Mouse (Mus musculus): ENCODE measurements at regions not wholly inside any gene's neighbourhood (a gene's known extent, or its start where the extent isn't known, plus 50 kb on each side); places are given as distances from the start of the nearest gene placed in this dataset.

GRCm38 (mm10) chr12:52622398-52622797 is 76.8 kb upstream of the Akap6 start:
- DNase-seq (ENCODE audit: low spot score) = no peak

DNA sequence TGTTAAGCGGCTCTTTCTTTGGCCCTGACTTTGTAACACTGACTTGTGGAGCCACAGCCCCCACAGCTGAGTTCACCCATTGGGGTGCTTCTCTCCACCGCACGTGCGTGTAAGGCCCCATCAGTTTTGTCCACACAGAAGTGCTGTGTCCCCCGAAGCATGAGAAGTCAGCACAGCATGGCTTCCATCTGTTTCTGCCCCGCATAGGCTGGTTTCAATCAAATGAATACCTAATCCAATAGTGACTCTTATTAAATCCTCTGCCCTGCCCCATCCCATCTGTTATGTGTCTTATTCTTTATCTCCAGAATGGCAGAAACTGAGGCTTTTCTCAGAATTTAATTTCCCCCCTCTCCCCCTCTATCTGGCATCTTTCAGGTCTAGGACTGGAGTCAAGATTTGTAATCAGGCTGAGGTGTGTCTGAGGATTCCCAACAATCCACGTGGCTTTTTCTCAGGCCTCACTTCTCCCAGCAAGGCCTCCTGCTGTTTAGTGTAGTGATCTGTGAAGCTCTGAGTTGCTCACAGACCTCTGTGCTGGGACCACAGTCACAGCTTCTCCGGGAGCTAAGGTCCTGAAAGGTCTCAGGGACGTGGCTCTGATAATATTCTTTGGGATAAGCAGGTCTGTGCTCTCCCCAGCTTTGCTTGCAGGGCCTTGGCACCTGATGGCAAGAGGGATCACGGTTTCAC is 75.6 kb upstream of the Akap6 start:
- no peak for DNase-seq (ENCODE audit: low spot score)

GRCm38 (mm10) chr12:52624871-52625270 is 74.3 kb upstream of the Akap6 start:
- DNase-seq (ENCODE audit: low spot score) = no peak

- no peak for DNase-seq (ENCODE audit: low spot score)
These were observed 70.4 kb upstream of the Akap6 start for GRCm38 (mm10) chr12:52628771-52629170.

DNA sequence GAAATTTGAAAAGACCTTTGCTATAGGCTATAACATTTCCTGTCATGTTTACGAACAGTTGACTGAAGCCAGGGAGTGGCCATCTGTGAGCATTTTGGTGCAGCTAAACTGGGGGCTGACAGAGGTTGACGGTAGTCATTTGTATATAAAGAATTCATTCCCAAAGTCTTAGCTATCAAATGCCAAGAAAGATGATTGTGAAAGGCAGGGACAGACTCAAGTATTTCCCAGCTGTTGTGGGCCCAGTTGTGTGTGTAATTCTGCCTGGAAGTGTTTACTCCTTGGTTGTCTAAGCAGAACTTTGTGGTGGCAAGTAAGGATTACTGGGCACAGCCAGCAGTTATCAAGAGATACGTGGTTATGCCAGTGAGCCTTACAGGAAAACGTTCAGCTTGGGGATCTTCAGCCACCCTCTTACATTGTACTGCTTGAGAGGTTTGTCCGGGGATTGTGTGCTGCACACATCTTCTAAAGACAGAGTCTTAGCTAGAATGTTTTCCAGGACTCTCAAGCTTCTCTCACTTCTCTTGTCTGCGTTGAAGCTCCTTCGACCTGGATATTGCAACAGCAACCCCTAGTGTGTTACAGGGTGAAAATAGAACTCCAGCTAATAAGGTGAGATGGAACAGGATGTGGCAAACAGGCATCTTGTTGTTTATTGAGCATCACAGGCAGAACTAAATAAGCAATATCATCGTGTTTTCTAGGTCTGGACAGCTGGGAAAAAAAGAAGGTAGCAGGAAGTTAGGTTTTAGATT is 63.9 kb upstream of the Akap6 start:
- no peak for DNase-seq (ENCODE audit: low spot score)

DNA sequence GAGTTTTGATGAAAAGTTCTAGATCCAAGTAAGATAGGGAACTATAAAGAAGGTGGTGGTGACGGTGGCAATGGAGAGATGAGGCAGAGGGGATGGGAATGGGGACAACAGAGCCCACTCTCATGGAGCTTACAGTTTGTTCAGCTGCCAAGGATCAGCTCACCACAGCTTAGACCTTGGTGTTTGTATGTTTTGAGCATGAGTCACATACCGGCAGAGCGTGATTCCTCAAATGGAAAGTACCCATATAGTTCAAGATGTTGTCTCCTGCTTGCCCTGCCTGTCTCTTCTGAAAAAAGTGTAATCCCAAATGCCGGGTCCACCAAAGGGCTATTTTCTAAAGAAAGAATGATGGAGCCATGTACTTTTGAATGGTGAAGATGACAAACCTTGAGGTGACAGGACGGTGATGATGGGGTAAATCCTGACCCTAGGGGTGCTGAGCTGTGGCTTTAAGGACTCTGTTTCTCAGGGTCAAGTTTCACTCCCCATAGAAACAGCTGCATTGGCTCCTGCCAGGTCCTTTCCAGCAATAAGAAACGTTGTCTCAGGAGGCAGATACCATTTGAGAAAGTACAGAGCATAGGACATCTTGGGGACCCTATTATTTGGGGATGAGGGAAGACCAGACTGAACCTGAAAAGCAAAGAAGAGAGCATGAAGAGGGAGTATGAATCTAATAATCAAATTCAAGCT is 62.8 kb upstream of the Akap6 start:
- DNase-seq (ENCODE audit: low spot score) = no peak

DNA sequence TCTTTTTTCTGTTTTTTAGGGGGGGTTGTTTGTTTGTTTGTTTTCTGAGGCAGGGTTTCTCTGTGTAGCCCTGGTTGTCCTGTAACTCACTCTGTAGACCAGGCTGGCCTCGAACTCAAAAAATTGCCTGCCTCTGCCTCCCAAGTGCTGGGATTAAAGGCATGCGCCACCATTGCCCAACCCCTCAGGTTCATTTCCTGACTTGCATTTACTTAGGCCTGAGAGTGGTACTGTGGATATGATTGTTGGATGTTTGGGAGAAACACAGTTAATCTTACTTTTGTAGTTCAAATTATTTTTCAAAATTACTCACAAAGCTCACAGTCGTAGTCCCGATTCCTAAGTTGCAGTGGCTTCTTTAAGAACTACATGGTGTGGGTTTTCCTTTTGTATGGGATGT is 62.3 kb upstream of the Akap6 start:
- no peak for DNase-seq (ENCODE audit: low spot score)

GRCm38 (mm10) chr12:52637506-52638249 is 61.5 kb upstream of the Akap6 start:
- DNase-seq (ENCODE audit: low spot score) = peak; percentile 74

DNA sequence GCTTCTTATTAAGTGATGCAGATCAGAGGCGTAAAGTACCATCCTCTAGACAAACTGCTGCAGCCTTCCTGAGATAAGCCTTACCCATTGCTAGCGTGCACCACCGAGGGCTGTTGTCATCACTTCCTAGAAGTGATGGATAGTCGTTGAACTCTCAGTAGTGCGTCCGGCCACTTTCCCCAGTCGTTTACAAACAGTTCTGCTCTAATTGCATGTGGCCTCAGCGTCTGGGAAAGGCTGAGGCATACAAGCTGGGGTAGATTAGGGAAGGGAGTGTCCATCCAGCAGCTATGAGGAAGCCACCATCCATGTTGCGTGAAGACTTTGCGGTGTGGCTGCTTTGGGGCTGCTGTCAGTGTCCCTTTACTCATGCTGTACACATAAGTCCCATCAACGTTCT is 60.7 kb upstream of the Akap6 start:
- DNase-seq (ENCODE audit: low spot score) = no peak

GRCm38 (mm10) chr12:52644059-52644458 is 55.1 kb upstream of the Akap6 start:
- DNase-seq (ENCODE audit: low spot score) = no peak

Measured in layer of hippocampus, adult 11-12 months (tissue).